Mouse (Mus musculus) limb, embryonic 12.5 days (tissue): ENCODE measurements around the gene Zbtb42. TPM values are rescaled to one million over a fixed set of nuclear protein-coding genes. Genes with fewer than 3 reads are reported as not detected.
A peak's percentile ranks its signal among the peaks of the same experiment; 100 is the strongest.

Experiments
- ATAC-seq: fragments of 200-750 bp; cut with Nextera tagmentation; 2 replicates; pipeline ENCODE4 v1.8.0; 2017; ENCODE audit warnings: low read depth, moderate TSS enrichment; ENCODE audit not compliant: insufficient number of reproducible peaks, insufficient read depth, low FRiP score, low TSS enrichment
- H3K27ac ChIP-seq: fragments of 300-500 bp; sonication (generic); 2 replicates; pipeline ENCODE4 v1.5.1; 2016; ENCODE audit warnings: mild to moderate bottlenecking, moderate library complexity
- H3K27me3 ChIP-seq: fragments of 300-500 bp; sonication (generic); 2 replicates; pipeline ENCODE4 v1.6.1; 2016; ENCODE audit warnings: mild to moderate bottlenecking, moderate library complexity
- H3K36me3 ChIP-seq: fragments of 300-500 bp; sonication (generic); 2 replicates; pipeline ENCODE4 v1.6.1; 2016; ENCODE audit warnings: mild to moderate bottlenecking, moderate library complexity
- H3K4me1 ChIP-seq: fragments of 300-500 bp; sonication (generic); replicated peaks from 2 replicates; pipeline ENCODE4 v1.6.1; 2016
- H3K4me2 ChIP-seq: fragments of 300-500 bp; sonication (generic); 2 replicates; pipeline ENCODE4 v1.6.1; 2016; ENCODE audit warnings: mild to moderate bottlenecking, moderate library complexity
- H3K4me3 ChIP-seq: fragments of 300-500 bp; sonication (generic); replicated peaks from 2 replicates; pipeline ENCODE4 v1.5.1; 2016; ENCODE audit warnings: mild to moderate bottlenecking
- H3K9ac ChIP-seq: fragments of 300-500 bp; sonication (generic); replicated peaks from 2 replicates; pipeline ENCODE4 v1.6.1; 2016; ENCODE audit warnings: mild to moderate bottlenecking, moderate library complexity
- H3K9me3 ChIP-seq: fragments of 300-500 bp; sonication (generic); 2 replicates; pipeline ENCODE4 v1.6.1; 2016; ENCODE audit warnings: mild to moderate bottlenecking, moderate library complexity
- WGBS: fragments of 180-500 bp; shearing (Covaris S2); methylation state at CpG from one replicate; pipeline ENCODE4 v1.1.7; 2016; 5-methylcytosine and 5-hydroxymethylcytosine counted together
- polyA plus RNA-seq: library from polyadenylated mRNA; unstranded; fragments of >200 nt; fragmentation: Nextera tagmentation; extraction: Ambion mirVana; gene quantifications from 2 replicates; pipeline ENCODE4 v1.2.1, GENCODE M21; 2016

Gene Zbtb42
- polyA plus RNA-seq, 1 experiment from 2014 or later, result 1.4 TPM

DNA sequence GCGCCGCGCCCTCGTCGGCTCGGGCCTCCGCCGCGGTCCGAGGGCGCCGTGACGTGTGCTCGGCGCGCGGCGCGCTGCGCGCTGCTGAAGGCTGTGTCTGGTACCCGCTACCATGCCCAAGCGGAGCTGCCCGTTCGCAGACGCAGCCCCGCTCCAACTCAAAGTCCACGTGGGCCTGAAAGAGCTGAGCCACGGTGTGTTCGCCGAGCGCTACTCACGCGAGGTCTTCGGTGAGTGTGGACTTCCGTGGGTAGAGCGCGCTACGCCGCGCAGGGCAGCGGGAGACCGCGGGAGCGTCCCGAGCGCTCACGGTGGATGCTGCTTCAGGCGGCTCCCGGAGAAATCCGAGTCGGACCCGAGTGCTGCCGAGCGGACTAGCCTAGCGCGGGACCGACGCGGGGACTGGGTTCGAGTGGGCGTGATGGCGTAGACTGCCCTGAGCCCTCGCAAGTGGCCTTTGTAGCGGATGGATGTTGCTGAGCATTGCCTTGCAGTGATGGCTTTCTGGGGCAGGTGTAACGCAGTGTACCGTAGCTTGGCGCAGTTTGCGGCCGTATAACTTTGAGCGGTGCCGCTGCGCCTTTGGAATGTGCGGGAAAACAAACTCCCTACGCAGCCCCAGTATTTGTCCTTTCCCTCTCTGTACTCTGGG, 33.6 kb upstream of the Zbtb42 start:
- Histone ChIP-seq H3K9ac (peak overlapping the region; percentile 83), H3K4me1 (peaks cover 20% of the 10 kb centered on the region), H3K27me3 (no peaks in the 10 kb centered on the region), H3K4me3 (peak overlapping the region; percentile 79), H3K4me2 (peak overlapping the region; percentile 76), H3K9me3 (no peaks in the 10 kb centered on the region), H3K27ac (peak overlapping the region; percentile 89), H3K36me3 (peaks cover 31% of the 10 kb centered on the region)
- WGBS, result under 1% methylated on average over 75 of the region's 75 CpGs
- peak; percentile 28; the same call in 1 of the 2 replicates for ATAC-seq

GRCm38 (mm10) chr12:112646139-112646538, 32.5 kb upstream of the Zbtb42 start:
- H3K36me3 ChIP-seq, result peaks cover 42% of the 10 kb centered on the region
- WGBS, result 53% methylated on average over 6 of the region's 6 CpGs
- peak overlapping the region; percentile 76 for H3K4me2 ChIP-seq
- no peaks in the 10 kb centered on the region for H3K27me3 ChIP-seq
- peak overlapping the region; percentile 83 for H3K9ac ChIP-seq
- H3K4me3 ChIP-seq, result peak overlapping the region; percentile 79
- peaks cover 20% of the 10 kb centered on the region for H3K4me1 ChIP-seq
- no peak overlapping the region for H3K27ac ChIP-seq
- no peaks in the 10 kb centered on the region for H3K9me3 ChIP-seq
- no peak for ATAC-seq

- Histone ChIP-seq H3K4me1 (peaks cover 20% of the 10 kb centered on the region), H3K27me3 (no peaks in the 10 kb centered on the region), H3K9me3 (no peaks in the 10 kb centered on the region), H3K4me2 (no peak overlapping the region), H3K27ac (no peak overlapping the region), H3K36me3 (peaks cover 62% of the 10 kb centered on the region), H3K9ac (no peak overlapping the region), H3K4me3 (no peak overlapping the region)
- no peak for ATAC-seq
- 93% methylated on average over 5 of the region's 5 CpGs for WGBS
Measured at GRCm38 (mm10) chr12:112648081-112648480, 30.5 kb upstream of the Zbtb42 start.

DNA sequence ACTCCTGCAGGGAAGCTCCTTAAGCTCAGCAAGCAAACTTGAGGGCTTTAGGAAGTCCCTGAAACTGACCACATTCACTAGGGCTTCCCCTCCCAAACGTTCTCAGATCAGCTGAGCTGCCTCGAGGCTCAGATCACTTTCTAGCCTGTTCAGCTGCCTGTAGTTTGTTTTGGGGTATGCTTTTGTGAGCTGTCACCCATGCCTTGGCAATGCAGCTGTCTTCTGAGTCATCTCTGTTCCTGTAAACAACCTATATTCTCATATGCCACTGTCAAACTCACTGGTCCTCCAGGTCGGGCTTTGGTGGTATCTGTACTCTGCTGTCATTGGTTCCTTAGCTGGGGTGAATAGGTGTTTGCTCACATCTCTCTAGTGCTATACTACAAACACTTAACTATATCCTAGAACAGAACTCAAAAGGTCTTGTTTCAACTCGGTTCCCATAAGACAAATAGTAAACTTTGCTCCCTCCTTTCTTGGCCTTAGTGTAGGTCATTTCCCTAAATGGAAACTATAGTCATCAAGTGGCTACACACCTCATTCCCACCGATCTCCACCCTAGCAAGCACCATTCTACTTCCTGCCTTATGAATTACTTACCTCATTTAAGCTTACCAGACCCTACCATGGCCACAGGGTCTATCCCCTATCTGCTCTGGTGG, 26.7 kb upstream of the Zbtb42 start:
- Histone ChIP-seq H3K9me3 (no peaks in the 10 kb centered on the region), H3K4me1 (peaks cover 6% of the 10 kb centered on the region), H3K9ac (no peak overlapping the region), H3K36me3 (peaks cover 99% of the 10 kb centered on the region), H3K4me2 (no peak overlapping the region), H3K27me3 (no peaks in the 10 kb centered on the region), H3K4me3 (no peak overlapping the region), H3K27ac (no peak overlapping the region)
- WGBS, result 84% methylated on average over 5 of the region's 5 CpGs
- no peak for ATAC-seq

DNA sequence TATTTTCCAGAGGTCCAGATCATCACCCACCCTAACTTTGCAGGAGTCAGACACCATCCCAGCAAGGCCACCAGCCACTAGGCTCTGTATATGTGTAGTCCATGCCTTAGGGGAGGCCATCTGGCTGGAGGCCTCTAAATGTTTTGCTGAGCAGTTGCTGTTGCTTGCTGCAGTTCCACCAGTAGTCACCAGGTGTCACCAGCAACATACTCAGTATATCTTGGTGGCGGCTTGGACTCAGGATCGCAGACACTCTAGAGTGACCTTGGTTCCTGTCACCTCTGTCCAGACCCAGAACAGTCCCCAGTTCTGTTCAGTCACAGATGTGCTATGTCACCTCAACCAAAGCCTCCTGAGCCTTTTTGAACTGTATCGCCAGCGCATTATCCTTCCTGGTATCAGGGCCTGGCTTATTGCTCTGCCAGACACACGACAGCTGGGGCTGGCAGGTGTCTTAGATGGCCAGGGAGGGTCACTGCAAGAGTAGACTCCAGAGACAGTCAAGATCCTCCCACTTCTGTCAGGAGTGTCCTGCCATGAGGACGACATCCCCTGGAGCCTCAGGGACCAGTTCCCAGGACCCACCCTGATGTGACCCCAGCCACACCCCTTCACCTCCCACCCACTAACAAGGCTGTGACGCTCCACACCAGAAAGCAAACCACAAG, 25.3 kb upstream of the Zbtb42 start:
- WGBS, result 64% methylated on average over 7 of the region's 7 CpGs

DNA sequence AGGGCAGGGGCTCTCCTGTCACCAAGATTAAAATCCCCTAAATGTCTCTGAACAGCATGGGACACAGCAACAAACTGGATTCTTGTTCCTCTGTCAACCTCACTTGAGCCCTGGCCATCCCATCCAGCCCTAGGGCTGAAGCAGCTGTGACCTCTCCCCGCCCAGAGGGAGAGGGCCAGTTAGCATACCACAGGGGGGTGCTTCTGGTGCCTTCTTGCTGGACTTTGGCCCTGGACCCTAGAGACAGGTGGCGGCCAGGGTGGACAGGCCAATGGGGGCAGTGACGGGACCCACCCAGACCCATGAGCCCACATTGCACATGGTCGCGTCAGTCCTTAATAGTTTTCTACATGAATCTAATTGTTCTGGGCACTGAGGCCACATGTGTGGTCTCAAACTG, 24.6 kb upstream of the Zbtb42 start:
- H3K9me3 ChIP-seq, result no peaks in the 10 kb centered on the region
- H3K9ac ChIP-seq, result no peak overlapping the region
- peaks cover 6% of the 10 kb centered on the region for H3K4me1 ChIP-seq
- peaks cover 100% of the 10 kb centered on the region for H3K36me3 ChIP-seq
- no peak overlapping the region for H3K4me3 ChIP-seq
- no peak overlapping the region for H3K27ac ChIP-seq
- WGBS, result 86% methylated on average over 5 of the region's 5 CpGs
- ATAC-seq, result no peak
- H3K27me3 ChIP-seq, result no peaks in the 10 kb centered on the region
- H3K4me2 ChIP-seq, result no peak overlapping the region

More for the DNA sequence above, 25.3 kb upstream of the Zbtb42 start:
- H3K9ac ChIP-seq, result no peak overlapping the region
- no peaks in the 10 kb centered on the region for H3K9me3 ChIP-seq
- H3K27me3 ChIP-seq, result no peaks in the 10 kb centered on the region
- no peak for ATAC-seq
- peaks cover 100% of the 10 kb centered on the region for H3K36me3 ChIP-seq
- H3K27ac ChIP-seq, result no peak overlapping the region
- H3K4me3 ChIP-seq, result no peak overlapping the region
- peaks cover 6% of the 10 kb centered on the region for H3K4me1 ChIP-seq
- no peak overlapping the region for H3K4me2 ChIP-seq

DNA sequence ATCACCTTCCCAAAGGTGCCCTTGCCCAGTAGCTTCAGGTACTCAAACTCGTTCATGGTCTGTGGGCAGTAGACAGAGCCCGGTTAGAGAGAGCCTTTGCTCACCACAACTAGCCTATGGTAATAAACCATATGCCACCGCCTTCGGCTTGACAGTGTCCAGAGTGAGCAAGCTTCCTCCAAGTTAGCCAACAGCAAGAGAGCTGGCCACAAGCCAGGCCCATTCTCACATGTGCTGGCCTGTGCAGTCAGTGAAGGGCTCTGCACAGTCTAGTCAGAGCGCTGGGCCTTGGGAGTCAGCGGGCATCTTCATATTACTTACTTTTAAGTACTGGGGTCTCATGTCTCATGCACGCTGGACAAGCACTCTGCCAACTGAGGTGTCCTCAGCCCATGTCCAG, 20.0 kb upstream of the Zbtb42 start:
- H3K4me2 ChIP-seq, result no peak overlapping the region
- peaks cover 99% of the 10 kb centered on the region for H3K36me3 ChIP-seq
- H3K9ac ChIP-seq, result no peak overlapping the region
- H3K4me3 ChIP-seq, result no peak overlapping the region
- H3K9me3 ChIP-seq, result no peaks in the 10 kb centered on the region
- no peak overlapping the region for H3K27ac ChIP-seq
- no peaks in the 10 kb centered on the region for H3K27me3 ChIP-seq
- no peak for ATAC-seq
- H3K4me1 ChIP-seq, result peaks cover 42% of the 10 kb centered on the region
- 92% methylated on average over 7 of the region's 7 CpGs for WGBS

GRCm38 (mm10) chr12:112659109-112659508, 19.5 kb upstream of the Zbtb42 start:
- Histone ChIP-seq H3K4me1 (peaks cover 46% of the 10 kb centered on the region), H3K4me2 (no peak overlapping the region), H3K9ac (no peak overlapping the region), H3K9me3 (no peaks in the 10 kb centered on the region), H3K36me3 (peaks cover 99% of the 10 kb centered on the region), H3K27me3 (no peaks in the 10 kb centered on the region), H3K27ac (no peak overlapping the region), H3K4me3 (no peak overlapping the region)
- ATAC-seq, result no peak
- 93% methylated on average over 6 of the region's 6 CpGs for WGBS

- H3K4me3 ChIP-seq, result no peak overlapping the region
- peak overlapping the region; percentile 21 for H3K4me2 ChIP-seq
- peaks cover 99% of the 10 kb centered on the region for H3K36me3 ChIP-seq
- no peak overlapping the region; the same call in 1 of the 2 replicates for H3K9ac ChIP-seq
- peak overlapping the region; percentile 79 for H3K27ac ChIP-seq
- no peaks in the 10 kb centered on the region for H3K27me3 ChIP-seq
- ATAC-seq, result peak; percentile 59
- peaks cover 56% of the 10 kb centered on the region for H3K4me1 ChIP-seq
- 43% methylated on average over 5 of the region's 5 CpGs for WGBS
- no peaks in the 10 kb centered on the region for H3K9me3 ChIP-seq
Measured at GRCm38 (mm10) chr12:112660576-112661326, 17.9 kb upstream of the Zbtb42 start.

DNA sequence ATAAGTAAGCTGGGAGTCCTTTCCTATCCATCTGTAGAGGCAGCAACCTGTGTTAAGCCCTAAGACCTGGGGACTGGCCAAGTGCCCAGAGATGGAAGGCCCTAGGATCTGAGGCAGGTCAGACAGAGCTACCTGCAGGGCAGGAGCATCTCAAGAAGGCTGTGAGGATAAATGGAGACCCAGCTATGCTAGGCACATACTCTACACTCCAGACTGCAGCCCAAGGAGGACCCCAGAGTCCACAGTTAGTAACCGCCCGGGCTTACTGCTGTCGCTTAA, 17.4 kb upstream of the Zbtb42 start:
- Histone ChIP-seq H3K36me3 (peaks cover 99% of the 10 kb centered on the region), H3K27me3 (no peaks in the 10 kb centered on the region), H3K9ac (no peak overlapping the region; the same call in 1 of the 2 replicates), H3K9me3 (no peaks in the 10 kb centered on the region), H3K4me3 (no peak overlapping the region), H3K4me2 (peak overlapping the region; percentile 21; the same call in 1 of the 2 replicates), H3K27ac (peak overlapping the region; percentile 79), H3K4me1 (peaks cover 61% of the 10 kb centered on the region)
- 89% methylated on average over 3 of the region's 3 CpGs for WGBS
- no peak for ATAC-seq

GRCm38 (mm10) chr12:112661851-112662250, 16.8 kb upstream of the Zbtb42 start:
- Histone ChIP-seq H3K9me3 (no peaks in the 10 kb centered on the region), H3K4me1 (peaks cover 63% of the 10 kb centered on the region), H3K27ac (peak overlapping the region; percentile 79), H3K4me2 (no peak overlapping the region), H3K9ac (no peak overlapping the region), H3K27me3 (no peaks in the 10 kb centered on the region), H3K4me3 (no peak overlapping the region), H3K36me3 (peaks cover 99% of the 10 kb centered on the region)
- 85% methylated on average over 9 of the region's 9 CpGs for whole genome bisulfite sequencing
- no peak for ATAC-seq
